Mouse (Mus musculus): Measurements from ENCODE around the gene Itprid1. TPM values are rescaled to one million over a fixed set of nuclear protein-coding genes. Genes with fewer than 3 reads are reported as not detected.

Gene Itprid1
- not detected in 2 replicates for polyA plus RNA-seq (2015; fragmentation: Nextera tagmentation; extraction: Ambion mirVana)

DNA sequence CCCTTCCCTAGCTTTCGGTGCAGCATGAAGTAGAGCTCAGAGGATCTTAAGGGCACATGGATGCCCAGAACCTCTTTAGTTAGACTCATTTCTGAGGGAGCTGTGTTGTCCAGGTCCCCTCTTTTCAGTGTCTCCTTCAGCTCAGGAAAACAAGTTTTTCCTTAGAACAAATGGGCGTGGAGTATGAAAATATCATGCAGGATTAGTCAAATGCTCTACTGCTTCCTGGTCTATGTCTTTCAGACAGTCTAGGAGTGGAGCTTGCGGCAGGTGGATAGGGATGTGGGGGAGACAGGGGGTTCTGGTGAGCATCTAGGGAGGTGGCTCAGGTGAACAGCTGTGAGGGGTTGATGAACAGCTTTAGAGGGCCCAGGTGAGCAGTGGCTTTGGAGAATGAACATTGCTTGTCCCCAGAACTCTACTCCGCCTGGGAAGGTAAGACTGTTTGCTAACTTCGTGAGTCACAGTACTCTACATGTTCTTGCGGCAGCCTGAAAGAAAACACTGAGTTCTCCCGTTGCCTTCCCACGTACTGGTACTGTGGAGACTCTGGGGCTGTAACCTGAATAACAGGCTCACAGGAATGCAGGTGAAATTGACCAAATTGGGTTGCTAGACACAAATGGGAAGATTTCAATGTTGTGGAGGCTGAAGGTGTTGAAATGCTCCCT, at the start of gene Itprid1:
Gene Itprid1 (plus strand): TSS at position 246 of the 671 bp plus-strand sequence.
- H3K9me3 ChIP-seq (replicated peaks): no peaks in the 10 kb centered on the region

DNA sequence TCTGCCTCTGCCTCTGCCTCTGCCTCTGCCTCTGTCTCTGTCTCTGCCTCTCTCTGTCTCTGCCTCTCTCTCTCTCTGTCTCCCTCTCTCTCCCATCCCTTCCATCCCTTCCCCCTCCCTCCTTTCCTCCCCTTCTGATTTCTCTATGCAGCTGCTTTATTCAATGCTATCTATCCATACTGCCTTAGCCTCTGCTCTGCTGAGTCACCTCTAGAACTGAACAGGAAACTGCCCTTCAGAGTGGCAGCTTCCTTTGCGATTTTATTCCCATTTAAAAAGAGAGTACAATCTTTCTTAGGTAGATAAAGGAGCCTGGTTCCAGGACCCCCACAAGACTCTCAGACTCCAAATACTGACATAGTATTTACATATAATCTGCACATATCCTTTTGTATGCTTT, 47.1 kb upstream of the Itprid1 start:
- Histone ChIP-seq H3K27ac (no peak overlapping the region), H3K4me3 (no peak overlapping the region), H3K9ac (no peak overlapping the region), H3K4me2 (no peak overlapping the region), H3K36me3 (no peaks in the 10 kb centered on the region), H3K4me1 (replicated peaks) (peaks cover 10% of the 10 kb centered on the region), H3K9me3 (replicated peaks) (no peaks in the 10 kb centered on the region), H3K27me3 (no peaks in the 10 kb centered on the region)
- 47% methylated on average over 1 of the region's 1 CpGs for WGBS
- no peak for ATAC-seq (replicated peaks; ENCODE audit: insufficient number of reproducible peaks, insufficient read depth, low FRiP score, low read depth)

More for the DNA sequence above, at the start of gene Itprid1:
- WGBS: 69% methylated on average over 8 of the region's 8 CpGs
- Histone ChIP-seq H3K4me3 (no peak within 1 kb of the TSS), H3K4me1 (replicated peaks) (no peaks in the 10 kb centered on the region), H3K36me3 (no peaks in the 10 kb centered on the region), H3K27me3 (no peaks in the 10 kb centered on the region), H3K4me2 (no peak within 1 kb of the TSS), H3K9ac (no peak within 1 kb of the TSS), H3K27ac (no peak within 1 kb of the TSS)
- ATAC-seq (replicated peaks; ENCODE audit: insufficient number of reproducible peaks, insufficient read depth, low FRiP score, low read depth): no peak

DNA sequence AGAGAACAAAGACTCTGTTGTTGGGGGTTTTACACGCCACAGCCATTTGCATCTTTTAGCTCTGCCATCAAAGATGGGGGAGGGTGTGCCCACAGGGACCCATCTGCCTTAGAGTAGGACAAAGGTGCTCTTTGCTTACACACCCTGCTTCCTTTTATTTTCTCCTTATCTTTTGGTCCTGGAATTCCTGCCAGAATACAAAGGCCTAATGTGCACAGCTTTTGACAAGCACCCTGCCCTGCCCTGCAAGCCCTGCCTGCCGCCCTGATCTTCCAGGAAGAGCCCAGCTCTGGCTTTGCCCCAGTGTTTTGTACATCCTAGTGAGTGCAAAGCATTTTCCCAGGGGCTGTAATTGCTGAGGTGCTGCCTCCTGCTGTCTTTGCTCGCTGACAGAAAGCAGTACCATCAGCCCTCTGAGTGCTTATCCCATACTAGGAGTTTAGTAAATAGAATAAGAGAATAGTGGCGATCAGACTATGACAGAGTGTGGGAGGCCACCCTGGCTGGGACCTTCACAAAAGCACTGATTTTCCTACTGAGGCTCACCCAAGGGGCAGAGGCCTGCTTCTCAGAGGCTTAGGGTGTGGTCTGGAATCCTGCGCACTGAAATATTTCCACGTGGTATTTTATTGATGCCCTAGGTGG, 44.7 kb upstream of the Itprid1 start:
- Histone ChIP-seq H3K4me2 (peak overlapping the region; percentile 31), H3K27ac (no peak overlapping the region), H3K4me1 (replicated peaks) (peaks cover 10% of the 10 kb centered on the region), H3K27me3 (no peaks in the 10 kb centered on the region), H3K9me3 (replicated peaks) (no peaks in the 10 kb centered on the region), H3K9ac (no peak overlapping the region), H3K4me3 (no peak overlapping the region), H3K36me3 (no peaks in the 10 kb centered on the region)
- 26% methylated on average over 6 of the region's 6 CpGs for whole genome bisulfite sequencing
- ATAC-seq (replicated peaks; ENCODE audit: insufficient number of reproducible peaks, insufficient read depth, low FRiP score, low read depth): no peak

DNA sequence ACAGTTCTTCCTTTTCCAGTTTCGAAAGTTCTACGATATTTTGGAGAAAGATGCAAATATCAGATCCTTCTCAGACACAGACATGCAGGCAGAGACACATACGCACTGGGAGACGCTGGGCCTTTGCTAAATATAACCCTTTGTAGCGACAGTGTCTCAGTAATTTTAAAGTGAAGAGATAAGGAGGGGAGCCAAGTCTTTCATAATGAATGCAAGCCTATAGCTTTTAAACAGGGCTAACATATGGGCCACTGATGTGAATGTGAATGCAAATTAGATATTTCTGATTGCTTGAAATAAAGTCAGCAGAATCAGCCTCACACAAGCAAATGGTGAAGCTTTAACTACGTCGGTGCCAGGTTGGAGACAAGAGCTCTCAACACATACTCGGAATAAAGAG, 44.2 kb upstream of the Itprid1 start:
- Histone ChIP-seq H3K36me3 (no peaks in the 10 kb centered on the region), H3K27me3 (no peaks in the 10 kb centered on the region), H3K4me1 (replicated peaks) (peaks cover 10% of the 10 kb centered on the region), H3K9me3 (replicated peaks) (no peaks in the 10 kb centered on the region), H3K4me3 (no peak overlapping the region), H3K27ac (no peak overlapping the region), H3K4me2 (peak overlapping the region; percentile 31), H3K9ac (no peak overlapping the region)
- 31% methylated on average over 8 of the region's 8 CpGs for WGBS
- ATAC-seq (replicated peaks; ENCODE audit: insufficient number of reproducible peaks, insufficient read depth, low FRiP score, low read depth): no peak

DNA sequence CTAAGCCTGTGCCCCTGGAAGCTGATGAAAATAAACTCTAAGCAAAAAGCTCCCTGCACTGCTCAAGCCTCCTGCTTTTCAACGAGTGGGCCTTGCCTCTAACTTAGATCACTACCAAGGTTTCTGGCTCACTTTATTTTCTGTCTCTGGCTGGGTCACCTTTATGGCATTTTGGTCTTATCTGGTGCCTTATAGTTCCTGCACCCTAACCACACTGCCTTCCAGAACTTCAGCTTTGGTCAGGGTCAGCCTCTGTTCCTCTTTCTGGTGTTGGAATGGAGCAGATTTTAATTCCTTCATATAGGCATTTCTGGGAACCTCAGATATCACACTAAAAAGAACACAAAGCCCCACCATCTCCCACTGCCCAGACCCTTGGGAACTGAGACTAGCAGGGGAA, 34.0 kb upstream of the Itprid1 start:
- H3K27ac ChIP-seq: no peak overlapping the region
- no peak overlapping the region for H3K4me2 ChIP-seq
- H3K27me3 ChIP-seq: no peaks in the 10 kb centered on the region
- no peaks in the 10 kb centered on the region for H3K4me1 ChIP-seq (replicated peaks)
- WGBS: 61% methylated on average over 1 of the region's 1 CpGs
- H3K9me3 ChIP-seq (replicated peaks): no peaks in the 10 kb centered on the region
- no peaks in the 10 kb centered on the region for H3K36me3 ChIP-seq
- H3K4me3 ChIP-seq: no peak overlapping the region
- H3K9ac ChIP-seq: no peak overlapping the region
- ATAC-seq (replicated peaks; ENCODE audit: insufficient number of reproducible peaks, insufficient read depth, low FRiP score, low read depth): no peak

DNA sequence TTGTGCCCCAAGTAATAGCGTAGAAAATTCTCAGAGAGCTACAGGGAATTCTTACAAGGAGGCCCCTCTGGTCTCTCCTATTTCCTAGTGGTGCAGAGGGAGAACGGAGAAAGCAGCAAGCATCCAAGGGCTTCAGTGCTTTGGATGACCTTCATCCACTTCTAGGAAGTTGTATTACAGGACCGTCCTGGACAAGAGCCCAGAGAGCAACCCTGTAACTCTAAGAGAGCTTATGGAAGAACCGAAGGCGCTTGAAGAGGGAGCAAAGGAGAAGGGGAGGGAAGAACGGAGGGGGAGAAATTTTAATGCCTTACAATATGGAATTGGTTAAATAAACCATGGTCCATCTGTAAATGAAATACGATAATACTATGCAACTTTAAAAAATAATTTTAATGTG, 33.3 kb upstream of the Itprid1 start:
- Histone ChIP-seq H3K4me3 (no peak overlapping the region), H3K27ac (no peak overlapping the region), H3K9ac (no peak overlapping the region), H3K9me3 (replicated peaks) (no peaks in the 10 kb centered on the region), H3K4me1 (replicated peaks) (no peaks in the 10 kb centered on the region), H3K36me3 (no peaks in the 10 kb centered on the region), H3K4me2 (no peak overlapping the region), H3K27me3 (no peaks in the 10 kb centered on the region)
- 59% methylated on average over 7 of the region's 7 CpGs for WGBS
- no peak for ATAC-seq (replicated peaks; ENCODE audit: insufficient number of reproducible peaks, insufficient read depth, low FRiP score, low read depth)

DNA sequence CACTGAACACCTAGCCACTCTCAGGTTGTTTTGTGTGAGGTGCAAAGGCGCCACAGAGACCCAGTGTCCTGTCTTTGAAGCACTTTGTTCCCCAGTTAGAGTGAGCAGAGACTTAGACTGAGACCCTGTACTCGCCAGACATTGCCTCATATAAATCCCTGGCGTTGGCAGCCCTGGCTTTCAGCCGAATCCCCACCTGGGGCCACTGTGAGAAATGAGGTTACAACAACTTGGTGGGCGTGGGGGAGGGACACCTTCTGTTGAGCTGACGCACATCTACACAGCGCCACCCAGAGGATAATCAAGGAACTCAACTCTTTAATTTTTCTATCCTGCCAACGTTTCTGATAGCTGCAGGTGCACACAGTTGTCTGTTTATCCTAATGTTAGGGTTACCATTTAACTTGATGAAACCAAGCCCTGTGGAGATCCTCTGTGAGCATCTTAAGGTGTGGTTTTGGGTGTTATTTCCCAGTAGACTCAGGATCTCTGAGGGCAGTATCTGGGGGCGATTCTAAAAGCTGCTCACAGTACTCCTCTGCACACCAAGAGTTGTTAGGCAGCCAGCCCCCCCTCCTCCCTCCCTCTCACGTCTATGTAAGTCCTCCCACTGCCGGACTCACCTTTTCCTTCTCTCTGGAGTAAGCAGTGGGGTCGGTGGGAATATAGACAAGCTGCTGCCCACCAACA, 32.6 kb upstream of the Itprid1 start:
- no peaks in the 10 kb centered on the region for H3K27me3 ChIP-seq
- H3K9ac ChIP-seq: no peak overlapping the region
- no peak overlapping the region for H3K4me2 ChIP-seq
- H3K36me3 ChIP-seq: no peaks in the 10 kb centered on the region
- 26% methylated on average over 12 of the region's 12 CpGs for WGBS
- H3K4me3 ChIP-seq: no peak overlapping the region
- H3K9me3 ChIP-seq (replicated peaks): no peaks in the 10 kb centered on the region
- no peak overlapping the region for H3K27ac ChIP-seq
- H3K4me1 ChIP-seq (replicated peaks): no peaks in the 10 kb centered on the region
- no peak for ATAC-seq (replicated peaks; ENCODE audit: insufficient number of reproducible peaks, insufficient read depth, low FRiP score, low read depth)

DNA sequence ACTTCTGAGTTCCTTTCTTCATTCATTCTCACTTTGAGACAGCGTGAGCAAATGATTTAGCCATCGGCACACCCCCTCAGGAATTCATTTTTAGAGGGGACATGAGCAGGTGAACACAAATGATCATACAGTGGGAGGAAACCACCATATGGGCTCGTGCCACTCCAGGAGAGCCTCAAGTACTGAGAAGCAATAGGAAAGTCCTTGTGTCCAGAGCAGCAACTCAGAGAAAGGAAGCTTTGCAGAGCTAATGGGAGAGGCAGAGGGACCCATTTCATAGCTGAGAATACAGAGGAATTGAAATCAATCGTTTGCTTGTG, 32.1 kb upstream of the Itprid1 start:
- no peak for ATAC-seq (replicated peaks; ENCODE audit: insufficient number of reproducible peaks, insufficient read depth, low FRiP score, low read depth)
- Histone ChIP-seq H3K27ac (no peak overlapping the region), H3K9me3 (replicated peaks) (no peaks in the 10 kb centered on the region), H3K4me1 (replicated peaks) (no peaks in the 10 kb centered on the region), H3K4me2 (no peak overlapping the region), H3K36me3 (no peaks in the 10 kb centered on the region), H3K27me3 (no peaks in the 10 kb centered on the region), H3K9ac (no peak overlapping the region), H3K4me3 (no peak overlapping the region)
- WGBS: 81% methylated on average over 4 of the region's 4 CpGs

DNA sequence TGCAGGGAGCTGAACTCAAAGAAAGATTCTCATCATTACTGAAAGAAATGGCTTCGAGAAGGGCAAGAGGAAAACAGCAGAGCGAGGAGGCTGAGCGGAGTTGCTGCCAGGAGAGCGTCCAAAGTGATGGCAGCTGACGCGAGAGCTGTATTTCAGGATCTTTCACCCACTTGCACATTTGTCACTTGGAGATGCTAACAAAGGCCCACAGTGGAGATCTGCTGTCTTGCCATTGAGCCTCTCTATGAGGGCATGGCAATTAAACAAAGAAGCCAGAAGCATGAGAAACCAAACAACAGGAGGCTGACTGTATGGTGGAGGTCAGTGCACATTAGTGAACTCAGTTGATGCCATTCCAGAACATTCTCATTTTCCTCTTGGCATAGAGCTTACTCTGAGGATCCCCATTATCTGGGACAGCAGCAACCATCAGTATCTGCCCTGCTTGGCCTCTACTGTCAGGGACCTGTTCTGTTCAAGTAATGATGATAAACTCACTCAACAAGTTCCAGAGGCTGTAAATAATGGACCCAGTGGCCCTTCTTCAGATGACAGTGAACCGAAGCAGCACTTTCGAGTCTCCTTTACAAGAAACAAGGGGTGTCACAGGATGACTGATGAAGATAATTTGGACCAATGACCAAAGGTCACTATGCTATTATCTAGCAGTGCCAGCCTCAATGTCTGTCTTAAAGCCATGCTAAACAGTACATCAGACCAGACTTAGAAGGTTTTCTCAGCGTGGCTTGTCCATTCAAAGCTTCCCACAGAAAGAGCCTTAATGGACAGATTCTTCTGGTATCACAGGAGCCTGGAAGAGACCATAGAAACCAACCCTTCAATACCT, 31.2 kb upstream of the Itprid1 start:
- H3K4me2 ChIP-seq: no peak overlapping the region
- no peaks in the 10 kb centered on the region for H3K9me3 ChIP-seq (replicated peaks)
- H3K36me3 ChIP-seq: no peaks in the 10 kb centered on the region
- no peak overlapping the region for H3K9ac ChIP-seq
- no peak overlapping the region for H3K27ac ChIP-seq
- no peak overlapping the region for H3K4me3 ChIP-seq
- ATAC-seq (replicated peaks; ENCODE audit: insufficient number of reproducible peaks, insufficient read depth, low FRiP score, low read depth): no peak
- no peaks in the 10 kb centered on the region for H3K27me3 ChIP-seq
- no peaks in the 10 kb centered on the region for H3K4me1 ChIP-seq (replicated peaks)
- 66% methylated on average over 9 of the region's 9 CpGs for WGBS

DNA sequence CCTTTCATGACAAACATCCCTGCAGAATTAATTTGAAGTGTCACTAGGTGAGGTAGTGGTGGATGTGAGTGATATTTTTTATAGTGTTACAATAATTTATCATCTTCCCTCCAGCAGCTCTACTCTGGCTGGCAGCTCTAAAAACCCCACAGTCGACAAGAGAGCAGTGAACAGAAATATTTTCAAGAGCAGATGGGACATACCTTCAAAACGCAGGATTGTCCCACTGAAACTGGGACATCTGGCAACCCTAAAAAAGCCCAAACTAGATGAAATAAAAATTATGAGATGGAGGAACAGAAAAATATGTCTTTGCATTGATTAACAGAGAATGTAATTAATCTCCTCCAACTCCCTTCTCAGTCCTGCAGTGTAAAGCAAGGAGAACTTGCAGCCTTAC, 30.2 kb upstream of the Itprid1 start:
- H3K4me1 ChIP-seq (replicated peaks): no peaks in the 10 kb centered on the region
- H3K4me3 ChIP-seq: no peak overlapping the region
- H3K27me3 ChIP-seq: no peaks in the 10 kb centered on the region
- H3K9me3 ChIP-seq (replicated peaks): no peaks in the 10 kb centered on the region
- no peak for ATAC-seq (replicated peaks; ENCODE audit: insufficient number of reproducible peaks, insufficient read depth, low FRiP score, low read depth)
- no peaks in the 10 kb centered on the region for H3K36me3 ChIP-seq
- H3K4me2 ChIP-seq: no peak overlapping the region
- H3K9ac ChIP-seq: no peak overlapping the region
- H3K27ac ChIP-seq: no peak overlapping the region
- WGBS: 68% methylated on average over 2 of the region's 2 CpGs

DNA sequence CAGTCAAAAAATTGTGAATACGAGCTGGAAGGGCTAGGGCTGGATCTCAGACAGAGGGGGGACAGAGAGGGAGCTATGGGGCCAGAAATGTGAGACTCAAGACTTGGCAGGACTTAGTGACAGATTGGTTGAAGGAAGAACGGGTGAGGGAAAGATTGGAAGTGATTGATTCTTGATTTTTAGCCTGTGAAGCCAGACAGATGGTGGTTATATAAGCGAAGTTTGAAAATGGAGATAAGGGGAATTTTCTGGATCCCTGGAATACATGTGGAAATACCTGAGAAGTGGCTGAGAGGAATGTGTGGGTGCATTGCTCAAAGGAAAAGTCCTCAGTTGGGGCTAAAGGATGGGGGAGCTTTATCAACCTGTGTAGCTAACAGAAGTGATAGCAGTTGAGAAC, 28.0 kb upstream of the Itprid1 start:
- Histone ChIP-seq H3K4me3 (no peak overlapping the region), H3K4me1 (replicated peaks) (no peaks in the 10 kb centered on the region), H3K27me3 (no peaks in the 10 kb centered on the region), H3K27ac (no peak overlapping the region), H3K36me3 (no peaks in the 10 kb centered on the region), H3K9me3 (replicated peaks) (no peaks in the 10 kb centered on the region), H3K4me2 (no peak overlapping the region), H3K9ac (no peak overlapping the region)
- WGBS: 52% methylated on average over 3 of the region's 3 CpGs
- ATAC-seq (replicated peaks; ENCODE audit: insufficient number of reproducible peaks, insufficient read depth, low FRiP score, low read depth): no peak
